Mouse (Mus musculus): ENCODE measurements around the gene Mlph.

DNA sequence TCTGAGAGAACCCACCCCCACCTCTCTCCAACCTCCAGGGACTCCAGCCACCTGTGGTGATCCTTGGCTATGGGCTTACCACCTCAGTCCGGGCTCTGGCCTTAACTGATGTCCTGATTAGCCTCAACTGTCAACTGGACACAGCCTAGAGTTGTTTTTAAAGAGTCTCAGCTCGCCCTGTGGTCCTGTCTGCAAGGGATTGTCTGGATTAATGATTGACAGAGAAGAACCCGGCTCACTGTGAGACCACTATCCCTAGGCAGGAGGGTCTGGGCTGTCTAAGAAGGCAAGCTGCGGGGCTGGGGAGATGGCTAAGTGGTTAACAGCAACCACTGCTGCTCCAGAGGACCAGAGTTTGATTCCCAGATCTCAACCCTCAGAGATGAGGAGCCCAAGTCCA is 47.6 kb downstream of the Mlph start:
- TF ChIP-seq CTCF (IDR thresholded peaks at IDR 0.05; ENCODE audit: borderline replicate concordance, extremely low read depth, insufficient read depth, insufficient read length) (no peak), POLR2A (IDR thresholded peaks at IDR 0.05; ENCODE audit: borderline replicate concordance, extremely low read depth, insufficient read depth, insufficient read length, poor library complexity, severe bottlenecking) (no peak)

Measured in brain, embryonic 14.5 days (tissue).